Mouse (Mus musculus): Measurements from ENCODE around the gene Ube2j1. TPM values are rescaled to one million over a fixed set of nuclear protein-coding genes. Genes with fewer than 3 reads are reported as not detected.

The Ube2j1 gene
- total RNA-seq, 1 experiment from 2014 or later = 48.2 TPM

GRCm38 (mm10) chr4:33066223-33066960 lies 35.2 kb downstream of the Ube2j1 start:
- ATAC-seq (ENCODE audit: extremely low read depth, insufficient number of reproducible peaks, low FRiP score, poor library complexity, severe bottlenecking) = no peak

- ATAC-seq (ENCODE audit: extremely low read depth, insufficient number of reproducible peaks, low FRiP score, poor library complexity, severe bottlenecking) = no peak
These were observed 36.1 kb downstream of the Ube2j1 start for GRCm38 (mm10) chr4:33067331-33067730.

GRCm38 (mm10) chr4:33067826-33068225 lies 36.6 kb downstream of the Ube2j1 start:
- no peak for ATAC-seq (ENCODE audit: extremely low read depth, insufficient number of reproducible peaks, low FRiP score, poor library complexity, severe bottlenecking)

- no peak for ATAC-seq (ENCODE audit: extremely low read depth, insufficient number of reproducible peaks, low FRiP score, poor library complexity, severe bottlenecking)
These were observed 37.7 kb downstream of the Ube2j1 start for GRCm38 (mm10) chr4:33068894-33069293.

- no peak for ATAC-seq (ENCODE audit: extremely low read depth, insufficient number of reproducible peaks, low FRiP score, poor library complexity, severe bottlenecking)
These were observed 39.1 kb downstream of the Ube2j1 start for GRCm38 (mm10) chr4:33070326-33070725.

GRCm38 (mm10) chr4:33071337-33071736 lies 40.1 kb downstream of the Ube2j1 start:
- no peak for ATAC-seq (ENCODE audit: extremely low read depth, insufficient number of reproducible peaks, low FRiP score, poor library complexity, severe bottlenecking)

- ATAC-seq (ENCODE audit: extremely low read depth, insufficient number of reproducible peaks, low FRiP score, poor library complexity, severe bottlenecking) = peak; percentile 88
These were observed 41.4 kb downstream of the Ube2j1 start for GRCm38 (mm10) chr4:33072526-33073161.

- ATAC-seq (ENCODE audit: extremely low read depth, insufficient number of reproducible peaks, low FRiP score, poor library complexity, severe bottlenecking) = no peak
These were observed 43.2 kb downstream of the Ube2j1 start for GRCm38 (mm10) chr4:33074406-33074805.

GRCm38 (mm10) chr4:33074851-33075250 lies 43.6 kb downstream of the Ube2j1 start:
- no peak for ATAC-seq (ENCODE audit: extremely low read depth, insufficient number of reproducible peaks, low FRiP score, poor library complexity, severe bottlenecking)

GRCm38 (mm10) chr4:33075776-33076524 lies 44.7 kb downstream of the Ube2j1 start:
- no peak for ATAC-seq (ENCODE audit: extremely low read depth, insufficient number of reproducible peaks, low FRiP score, poor library complexity, severe bottlenecking)

GRCm38 (mm10) chr4:33077161-33077560 lies 45.9 kb downstream of the Ube2j1 start:
- ATAC-seq (ENCODE audit: extremely low read depth, insufficient number of reproducible peaks, low FRiP score, poor library complexity, severe bottlenecking) = no peak

- ATAC-seq (ENCODE audit: extremely low read depth, insufficient number of reproducible peaks, low FRiP score, poor library complexity, severe bottlenecking) = no peak
These were observed 46.5 kb downstream of the Ube2j1 start for GRCm38 (mm10) chr4:33077724-33078123.

- ATAC-seq (ENCODE audit: extremely low read depth, insufficient number of reproducible peaks, low FRiP score, poor library complexity, severe bottlenecking) = no peak
These were observed 47.3 kb downstream of the Ube2j1 start for GRCm38 (mm10) chr4:33078492-33078891.

GRCm38 (mm10) chr4:33099118-33099694 lies 68.0 kb downstream of the Ube2j1 start:
- no peak for ATAC-seq (ENCODE audit: extremely low read depth, insufficient number of reproducible peaks, low FRiP score, poor library complexity, severe bottlenecking)

Other genes with a start within 250 kb of the Ube2j1 start
- 87.1 and 88.3 TPM in 2 replicates for gene Lyrm2, start 231.2 kb upstream of the Ube2j1 start, total RNA-seq (2017)
- gene Ankrd6, start 80.6 kb upstream of the Ube2j1 start, total RNA-seq (2017) = not detected in 2 replicates
- gene Rragd, start 48.4 kb upstream of the Ube2j1 start, total RNA-seq (2017) = 1.6 and 1.7 TPM in 2 replicates
- 0.81 TPM in 1 of 2 replicates, not detected in the other for gene Gabrr2, start 31.6 kb downstream of the Ube2j1 start, total RNA-seq (2017)
- not detected in 2 replicates for gene Gabrr1, start 101.1 kb downstream of the Ube2j1 start, total RNA-seq (2017)
- not detected in 2 replicates for gene Pm20d2, start 158.3 kb downstream of the Ube2j1 start, total RNA-seq (2017)
- 0.12 TPM in 1 of 2 replicates, not detected in the other for gene Srsf12, start 177.6 kb downstream of the Ube2j1 start, total RNA-seq (2017)

All from neutrophil, adult 5-6 weeks (primary cell).